Mouse (Mus musculus) brain, embryonic 14.5 days (tissue): ENCODE data around the gene Med19. TPM values are rescaled to one million over a fixed set of nuclear protein-coding genes. Genes with fewer than 3 reads are reported as not detected.
"Not testable (repeated sequence)": the region's sequence is repeated elsewhere in the genome, so short reads cannot be mapped to it uniquely, and the experiment has no call there.

Experiments used
- DNase-seq: peaks from one replicate; pipeline ENCODE4 v3.0.0-alpha.2; 2011; ENCODE audit warnings: low read depth
- CTCF ChIP-seq: fragments of 200-500 bp; IDR thresholded peaks from 2 replicates; pipeline ENCODE4 v1.5.1; 2012; ENCODE audit warnings: inconsistent platforms, mild to moderate bottlenecking, moderate library complexity, borderline replicate concordance; ENCODE audit not compliant: insufficient read depth, insufficient read length; ENCODE audit errors: extremely low read depth
- POLR2A ChIP-seq: fragments of 200-500 bp; IDR thresholded peaks from 2 replicates; pipeline ENCODE4 v1.6.1; 2012; ENCODE audit warnings: mild to moderate bottlenecking, inconsistent platforms, borderline replicate concordance; ENCODE audit not compliant: poor library complexity, insufficient read depth, insufficient read length, severe bottlenecking; ENCODE audit errors: extremely low read depth
- polyA plus RNA-seq: library from polyadenylated mRNA; depleted of rRNA; stranded (reverse); fragments of >200 nt; gene quantifications from 2 replicates; pipeline ENCODE4 v1.2.3, GENCODE M21; 2012

The Med19 gene
- polyA plus RNA-seq, 1 experiment, result 40.1 TPM

- TF ChIP-seq CTCF (no peak), POLR2A (no peak)
- DNase-seq, result no peak
Measured at GRCm38 (mm10) chr2:84669828-84670568, 8.2 kb upstream of the Med19 start.

- TF ChIP-seq POLR2A, result peak; percentile 56; the same call in 1 of the 2 replicates
- TF ChIP-seq CTCF, result no peak
- DNase-seq, result peak; percentile 99
Measured at GRCm38 (mm10) chr2:84670569-84670933, 7.7 kb upstream of the Med19 start, which contains the start of gene Selenoh. Gene Selenoh, minus strand, starts transcription at chr2:84670770.

- not testable (repeated sequence) for DNase-seq
Measured at GRCm38 (mm10) chr2:84671535-84671934, 6.7 kb upstream of the Med19 start.

GRCm38 (mm10) chr2:84677270-84677967, 783 bp upstream of the Med19 start:
- no peak for DNase-seq
- TF ChIP-seq CTCF (peak; percentile 37; the same call in 1 of the 2 replicates), POLR2A (no peak)

DNA sequence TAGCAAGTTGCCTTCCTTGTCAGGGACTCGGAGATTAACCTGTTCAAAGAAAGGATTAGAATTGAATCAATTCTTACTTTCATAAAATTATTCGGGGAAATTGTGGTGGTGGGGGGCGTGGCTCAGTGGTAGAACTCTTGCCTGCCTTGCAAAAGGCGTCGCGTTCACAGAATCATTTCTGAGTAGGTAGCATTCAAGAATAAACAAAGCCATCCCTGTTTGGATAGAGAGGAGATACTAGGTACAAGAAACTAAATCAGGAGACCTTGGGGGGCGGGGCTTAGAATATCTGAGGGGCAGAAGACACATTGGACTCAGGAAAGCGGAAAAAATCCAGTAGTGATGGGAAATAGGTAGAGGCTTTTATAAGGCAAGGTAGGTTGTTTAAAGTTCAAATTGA, 814 bp downstream of the Med19 start, which contains the start of gene Tmx2:
Tmx2 (minus strand) TSS at position 125 of the 400 bp plus-strand sequence.
- no peak for TF ChIP-seq POLR2A
- TF ChIP-seq CTCF, result no peak
- no peak for DNase-seq

- TF ChIP-seq POLR2A (no peak), CTCF (no peak)
- no peak for DNase-seq
Measured at GRCm38 (mm10) chr2:84682605-84683183, 4.5 kb downstream of the Med19 start.

- no peak for DNase-seq
- no peak for TF ChIP-seq CTCF
- TF ChIP-seq POLR2A, result no peak
Measured at GRCm38 (mm10) chr2:84688080-84688844, 10.1 kb downstream of the Med19 start.

GRCm38 (mm10) chr2:84690050-84690449, 11.8 kb downstream of the Med19 start:
- TF ChIP-seq POLR2A (no peak), CTCF (no peak)
- no peak for DNase-seq

DNA sequence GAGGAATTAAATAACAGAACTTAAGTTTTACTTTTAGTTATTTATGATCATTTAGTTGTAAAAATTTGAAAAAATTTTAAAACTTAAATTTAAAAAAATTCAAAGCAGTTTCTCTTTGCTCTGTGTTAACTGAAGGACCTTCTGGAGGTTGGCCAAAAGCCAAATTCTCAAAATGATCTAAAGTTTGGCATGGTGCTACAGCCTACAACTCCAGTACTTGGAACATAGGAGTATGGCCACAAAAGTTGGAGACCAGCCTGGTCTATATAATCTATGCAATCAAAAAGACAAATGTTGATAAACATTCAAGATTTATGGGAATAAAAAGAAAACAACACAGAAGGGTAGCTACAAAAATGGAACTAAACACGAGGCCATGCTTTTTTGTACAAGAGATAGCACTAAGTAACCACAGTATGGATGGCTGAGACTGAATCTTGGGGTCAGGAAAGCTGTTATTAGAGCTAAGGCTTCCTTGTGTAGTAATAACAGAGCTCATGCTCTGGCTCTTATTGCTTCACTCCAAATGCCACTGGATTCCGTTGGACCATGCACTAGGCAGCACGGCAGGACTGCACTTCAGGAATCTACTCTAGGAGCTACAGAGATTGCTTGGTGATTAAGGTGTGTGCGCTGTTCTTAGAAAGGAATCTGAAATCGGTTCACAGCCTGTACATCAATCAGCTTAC, 16.9 kb downstream of the Med19 start:
- no peak for DNase-seq
- no peak for TF ChIP-seq POLR2A
- TF ChIP-seq CTCF, result no peak

DNA sequence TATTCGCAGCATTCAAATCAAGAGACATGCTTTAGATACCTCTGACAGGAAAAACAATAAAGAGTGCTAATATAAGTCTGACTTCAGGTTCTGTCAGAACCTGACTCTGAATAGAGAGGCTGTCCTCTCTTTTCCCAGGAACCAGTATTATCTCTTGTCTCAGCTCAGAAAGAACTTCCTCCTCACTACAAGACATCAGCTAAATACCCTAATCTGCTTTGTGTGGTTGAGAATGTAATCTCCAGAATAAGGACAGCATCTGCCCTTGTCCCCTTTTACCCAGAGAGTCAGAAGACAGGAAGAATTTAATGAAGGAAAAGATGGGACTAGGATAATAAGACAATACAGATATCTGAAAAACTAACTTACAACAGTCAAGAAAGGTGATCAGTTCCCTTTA, 25.3 kb downstream of the Med19 start:
- DNase-seq, result no peak
- TF ChIP-seq CTCF (no peak), POLR2A (no peak)

- TF ChIP-seq POLR2A (no peak), CTCF (no peak)
- no peak for DNase-seq
Measured at GRCm38 (mm10) chr2:84704329-84704728, 26.1 kb downstream of the Med19 start.

GRCm38 (mm10) chr2:84705295-84705694, 27.1 kb downstream of the Med19 start:
- DNase-seq, result no peak
- TF ChIP-seq POLR2A (no peak), CTCF (no peak)
